Mouse (Mus musculus) naive thymus-derived CD4-positive, alpha-beta T cell, adult 2 months (primary cell): ENCODE data around the gene Zbtb20.

Experiments used
- DNase-seq: peaks from one replicate; pipeline ENCODE4 v3.0.0-alpha.2; 2011; ENCODE audit warnings: low read depth

The Zbtb20 gene

DNA sequence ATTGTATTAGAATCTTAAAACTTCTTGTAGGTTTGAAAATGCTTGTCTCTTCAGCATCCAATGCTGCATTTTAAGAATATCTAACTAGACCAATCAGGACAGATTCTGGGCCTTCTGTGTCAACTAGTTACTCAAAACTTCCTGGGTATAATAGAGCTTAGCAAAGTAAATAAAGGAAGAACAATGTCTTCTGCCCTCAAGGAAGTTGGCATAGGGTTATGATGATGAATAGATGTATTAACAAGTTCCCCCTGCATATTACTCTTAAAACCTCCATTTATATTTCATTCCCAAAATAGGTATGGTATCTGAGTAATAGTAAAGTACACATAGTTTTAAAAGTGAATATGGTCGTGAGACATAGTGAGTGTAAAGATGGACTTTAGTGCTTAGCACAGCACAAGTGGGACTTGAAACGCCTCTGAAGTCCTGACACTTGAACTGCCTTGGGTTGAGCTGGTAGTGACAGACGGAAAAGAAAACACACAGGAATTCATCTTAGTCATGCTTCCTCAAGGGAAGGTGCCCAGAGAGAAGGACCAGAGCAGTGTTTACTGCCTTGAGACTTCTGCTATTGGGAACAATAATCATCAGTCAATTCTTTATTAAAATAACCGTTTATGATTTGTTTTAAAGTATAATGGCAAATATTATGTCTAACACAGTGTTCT, 341.8 kb downstream of the Zbtb20 start:
- DNase-seq: no peak

DNA sequence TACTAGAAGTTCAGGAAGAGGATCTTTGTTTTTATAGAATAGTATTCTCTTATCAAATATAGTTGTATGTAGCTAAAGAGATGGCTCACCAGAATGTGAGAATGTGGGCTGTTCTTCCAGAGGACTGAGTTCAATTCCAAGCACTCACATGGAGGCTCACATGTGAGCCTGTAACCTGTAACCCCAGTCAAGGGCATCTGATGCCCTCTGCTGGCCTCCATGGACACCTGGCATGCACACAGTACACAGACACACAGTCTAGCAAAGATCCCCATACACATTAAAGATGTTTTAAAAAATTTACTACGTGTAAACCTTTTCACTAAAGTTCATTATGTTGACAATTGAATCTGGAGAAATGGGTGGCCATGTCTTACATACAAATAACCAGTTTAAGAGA, 343.7 kb downstream of the Zbtb20 start:
- DNase-seq: no peak

DNA sequence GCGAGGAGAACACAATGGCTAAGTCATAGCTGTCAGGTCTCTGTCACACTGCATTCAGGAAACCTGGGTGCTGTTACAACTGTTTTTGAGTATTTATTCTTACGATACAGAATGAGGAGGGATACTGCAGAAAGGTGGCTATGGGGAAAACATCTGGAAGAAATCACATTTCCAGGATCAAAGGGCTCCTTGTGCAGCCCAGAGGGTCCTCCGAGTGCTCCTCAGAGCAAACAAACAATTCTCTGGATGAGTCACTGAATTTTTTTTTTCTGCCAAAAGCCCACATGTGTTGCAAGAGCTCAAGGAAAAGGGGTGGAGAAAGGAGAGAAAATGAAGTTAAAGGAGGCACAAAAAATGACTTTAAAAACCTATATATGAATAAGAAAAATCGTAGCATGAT, 345.6 kb downstream of the Zbtb20 start:
- no peak for DNase-seq

DNA sequence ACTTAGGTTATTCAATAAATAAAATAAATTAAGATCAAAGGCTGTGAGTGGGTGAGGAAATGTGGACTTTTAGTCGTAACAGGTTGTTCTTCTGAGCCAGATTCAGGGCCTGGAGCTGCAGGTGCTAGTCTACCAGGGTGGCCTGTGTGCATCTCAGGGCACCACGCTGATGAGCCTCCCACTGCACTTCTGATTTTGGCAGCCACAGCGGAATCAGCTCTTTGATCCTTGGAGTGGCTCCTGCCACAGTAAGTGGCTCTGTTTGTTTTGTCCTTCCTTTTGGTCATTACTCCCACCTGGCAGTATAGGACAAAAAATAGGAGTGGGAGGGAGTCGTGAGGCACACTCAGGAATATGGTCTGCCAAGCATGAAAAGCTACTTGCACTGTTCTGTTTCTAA, 354.6 kb downstream of the Zbtb20 start:
- no peak for DNase-seq

DNA sequence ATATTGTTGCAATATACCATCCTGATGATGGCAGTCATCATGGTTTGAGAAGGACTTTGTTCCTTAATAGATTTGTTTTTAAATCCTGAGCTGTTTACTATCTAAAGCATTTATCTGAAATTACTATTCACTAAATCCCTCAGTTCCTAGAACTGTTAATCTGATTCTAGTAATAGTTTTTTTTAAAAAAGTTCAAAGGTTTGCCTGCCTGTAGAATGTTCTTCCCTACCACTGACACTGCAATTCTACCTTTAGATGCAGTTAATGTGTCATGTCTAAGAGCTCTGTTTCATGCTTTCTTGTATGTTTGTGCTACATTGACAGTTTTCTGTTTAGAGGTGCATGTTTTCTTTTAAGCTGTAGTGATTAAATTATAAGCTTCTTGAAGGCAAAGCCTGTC, 358.6 kb downstream of the Zbtb20 start:
- DNase-seq: no peak

DNA sequence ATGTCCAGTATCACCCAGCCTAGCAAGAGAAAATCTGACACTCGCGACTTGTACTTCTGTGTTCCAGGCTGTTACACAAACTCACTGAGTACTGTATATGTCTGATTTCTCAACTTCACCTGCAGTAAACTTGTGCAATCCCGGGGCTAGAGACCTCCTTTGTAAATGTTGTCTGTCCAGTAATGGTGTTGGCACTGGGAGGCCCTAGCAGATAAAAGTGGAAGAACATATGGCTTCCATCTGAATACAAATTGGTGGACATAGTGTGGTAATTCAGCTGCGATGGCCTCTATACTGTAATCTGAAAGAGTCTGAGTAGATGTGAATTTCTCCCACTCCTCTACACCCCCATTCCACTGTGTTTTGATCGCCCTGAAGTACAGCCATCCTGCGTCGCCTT, 359.6 kb downstream of the Zbtb20 start:
- DNase-seq: no peak

DNA sequence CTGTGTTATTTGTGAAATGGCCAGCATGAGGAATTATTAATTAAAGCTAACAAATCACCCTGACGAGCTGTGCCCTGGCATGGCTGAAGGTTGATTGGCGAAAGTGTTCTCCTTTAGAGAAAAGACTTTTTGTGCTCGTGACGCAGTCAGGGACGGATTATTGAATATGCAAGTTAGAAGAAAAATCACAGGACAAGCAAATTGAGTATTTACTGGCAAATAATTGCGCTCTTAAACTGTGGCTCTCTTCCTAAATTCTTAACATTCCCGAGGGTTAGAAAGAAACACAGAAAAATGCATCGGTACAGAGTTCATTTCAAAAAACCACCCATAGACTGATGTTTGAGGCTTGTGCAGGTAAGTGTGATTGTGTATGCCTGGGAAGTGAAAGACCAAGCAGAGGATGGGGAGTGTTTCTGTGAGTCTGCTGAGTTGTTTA, 360.1 kb downstream of the Zbtb20 start:
- no peak for DNase-seq

DNA sequence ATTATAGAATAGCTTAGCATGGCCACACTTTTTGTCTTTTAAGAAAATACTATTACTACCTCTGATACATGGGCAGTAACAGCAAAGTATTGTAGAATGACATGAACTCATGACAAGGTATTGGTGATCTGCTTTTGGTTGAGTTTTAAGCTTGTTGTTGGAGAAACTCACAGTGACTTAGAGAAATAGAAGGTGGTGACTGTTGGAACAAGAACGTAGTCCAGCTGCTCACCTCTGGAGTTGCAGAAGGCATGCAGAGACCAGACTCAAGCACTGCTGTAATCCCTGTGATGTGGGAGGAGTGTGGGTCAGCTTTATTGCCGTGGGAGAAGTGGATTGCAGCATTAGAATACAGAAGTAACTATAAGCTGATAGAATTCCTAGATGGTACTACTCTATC, 361.9 kb downstream of the Zbtb20 start:
- DNase-seq: no peak

DNA sequence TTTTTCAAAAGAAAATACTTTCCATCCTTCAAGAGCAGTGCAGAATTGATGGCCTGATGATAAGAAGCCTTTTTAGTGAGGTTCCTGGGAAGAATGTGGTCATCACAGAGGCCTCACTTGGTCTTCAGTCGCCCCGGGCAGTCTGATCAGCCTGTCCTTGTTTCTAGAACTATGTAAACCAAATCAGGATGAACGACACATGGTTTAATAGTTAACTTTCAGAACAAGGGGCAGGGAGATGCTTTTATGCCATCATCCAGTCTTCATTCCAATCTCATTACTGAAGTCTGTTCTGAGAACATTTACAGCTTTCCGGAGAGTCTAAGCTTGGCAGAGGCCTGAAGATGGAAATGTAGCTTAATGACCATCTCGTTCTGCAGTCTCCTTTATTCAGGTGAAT, 371.3 kb downstream of the Zbtb20 start:
- no peak for DNase-seq

DNA sequence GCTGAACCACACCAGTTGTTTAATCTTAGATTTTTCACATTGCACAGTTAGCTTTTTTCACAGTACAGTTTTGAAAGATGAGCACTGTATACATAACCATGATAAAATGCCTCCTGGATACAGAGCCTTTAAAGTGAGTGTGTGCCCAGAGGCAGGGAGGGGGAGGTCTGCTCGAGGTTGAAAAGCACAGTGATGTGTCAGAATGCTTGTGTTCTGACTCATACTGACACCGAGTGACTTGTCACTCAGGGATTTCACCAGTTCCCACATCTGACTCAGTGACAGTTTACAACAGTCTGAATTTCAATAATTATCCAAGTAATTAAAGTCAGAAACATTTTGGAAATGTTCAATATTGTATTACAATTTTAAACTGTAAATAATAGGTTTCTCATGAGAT, 377.4 kb downstream of the Zbtb20 start:
- DNase-seq: no peak

DNA sequence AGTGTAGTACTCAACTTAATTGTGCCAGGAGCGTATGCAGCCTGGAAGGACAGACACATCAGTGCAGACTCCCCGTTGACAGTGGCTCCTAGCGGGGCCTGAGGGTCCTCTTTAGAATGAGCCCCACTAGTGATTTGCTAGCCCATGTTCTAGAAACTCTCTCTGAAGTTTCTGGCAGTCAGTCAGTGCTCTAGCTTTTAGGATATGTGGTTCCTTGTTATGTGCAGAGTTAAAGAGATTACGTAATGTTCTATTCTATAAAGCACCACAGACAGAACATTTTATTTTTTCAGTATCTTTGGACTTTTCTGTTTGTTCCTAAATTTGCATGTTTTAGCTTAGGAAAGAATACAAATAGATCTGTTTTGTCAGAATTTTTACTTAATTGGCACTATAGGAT, 378.1 kb downstream of the Zbtb20 start:
- no peak for DNase-seq

DNA sequence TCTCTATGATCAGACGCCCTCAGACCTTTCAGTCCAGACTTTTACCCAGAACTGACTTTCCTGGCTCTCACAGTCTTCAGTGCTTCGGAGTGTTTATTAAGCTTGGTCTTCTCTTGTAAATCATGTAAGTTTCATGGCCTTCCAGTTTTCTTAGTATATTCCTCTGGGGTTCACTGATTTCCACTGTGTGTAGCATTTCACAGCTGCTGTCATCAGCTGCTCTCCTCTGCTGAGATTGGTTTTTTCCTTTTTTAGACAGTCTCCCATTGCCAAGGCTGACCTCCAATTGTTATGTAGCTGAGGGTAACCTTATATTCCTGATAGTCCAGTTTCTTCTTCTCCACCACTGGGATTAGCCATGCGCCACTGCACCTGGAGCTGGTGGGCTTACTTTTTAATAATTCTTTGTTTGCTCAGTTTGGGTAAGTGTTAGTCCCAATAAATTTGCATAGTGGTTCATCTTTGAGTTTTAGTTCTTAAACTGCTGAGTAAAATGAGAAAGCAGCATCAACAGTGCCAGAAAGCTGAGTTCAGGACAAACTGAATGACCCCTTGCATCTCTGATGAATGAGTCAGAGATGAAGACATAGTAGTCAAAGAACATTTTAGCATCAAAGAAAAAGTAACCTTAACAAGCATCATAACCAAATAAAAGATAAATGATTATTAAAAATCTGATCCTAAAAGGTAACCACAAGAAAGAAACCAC, 380.7 kb downstream of the Zbtb20 start:
- no peak for DNase-seq

DNA sequence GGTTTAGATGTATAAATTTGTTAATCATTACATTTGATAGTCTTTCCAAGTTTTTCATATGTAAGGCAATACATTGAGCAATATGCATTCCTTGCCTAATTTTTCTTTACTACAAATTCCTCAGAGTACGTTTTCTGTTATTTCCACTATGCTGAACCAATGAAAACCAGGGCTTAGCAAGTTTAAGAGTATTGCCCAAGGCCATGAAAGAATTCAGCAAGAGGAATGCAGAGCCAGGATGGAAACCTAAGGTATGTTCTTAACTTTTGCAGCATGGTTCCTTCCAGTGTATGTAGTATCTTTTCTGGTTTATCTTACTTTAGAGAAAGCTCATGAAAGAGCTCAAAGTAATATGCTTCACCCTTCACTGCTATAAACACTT, 381.2 kb downstream of the Zbtb20 start:
- DNase-seq: no peak

DNA sequence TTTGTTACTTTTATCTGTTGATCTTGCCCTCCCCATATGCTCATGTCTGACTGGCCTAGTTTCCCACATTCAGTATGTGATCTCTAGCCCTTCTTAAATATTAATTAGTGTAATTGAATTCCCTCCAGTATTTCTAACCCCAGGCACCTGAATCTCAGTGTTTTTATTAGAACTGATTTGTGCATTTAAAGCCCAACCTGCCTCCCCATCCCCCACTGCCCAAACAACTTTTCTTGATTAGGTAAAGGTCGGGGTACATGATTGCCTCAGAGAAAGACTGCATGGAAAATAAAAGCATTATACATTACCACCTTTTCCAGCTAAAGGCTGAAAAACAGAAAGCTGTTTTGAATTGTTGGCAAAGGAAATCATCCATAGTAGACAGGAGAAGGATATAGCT, 383.8 kb downstream of the Zbtb20 start:
- DNase-seq: no peak

DNA sequence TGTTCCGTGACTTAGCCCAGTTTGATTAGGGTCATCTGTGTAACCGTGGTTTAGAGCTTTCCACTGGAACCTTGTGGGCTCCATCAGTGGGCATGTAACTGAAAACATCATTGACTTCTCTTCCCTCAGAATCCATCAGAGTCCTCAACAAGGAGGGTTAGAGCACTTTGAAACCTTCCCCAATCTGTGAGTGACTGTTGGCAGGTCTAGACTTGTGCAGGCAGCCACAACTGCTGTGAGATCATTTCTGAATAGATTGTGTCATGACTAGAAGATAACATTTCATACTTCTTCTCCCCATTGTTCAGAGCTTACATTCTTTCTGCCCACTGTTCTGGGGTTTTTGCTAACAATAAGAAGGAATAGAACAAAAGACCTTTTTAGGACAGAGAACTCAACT, 385.2 kb downstream of the Zbtb20 start:
- no peak for DNase-seq

DNA sequence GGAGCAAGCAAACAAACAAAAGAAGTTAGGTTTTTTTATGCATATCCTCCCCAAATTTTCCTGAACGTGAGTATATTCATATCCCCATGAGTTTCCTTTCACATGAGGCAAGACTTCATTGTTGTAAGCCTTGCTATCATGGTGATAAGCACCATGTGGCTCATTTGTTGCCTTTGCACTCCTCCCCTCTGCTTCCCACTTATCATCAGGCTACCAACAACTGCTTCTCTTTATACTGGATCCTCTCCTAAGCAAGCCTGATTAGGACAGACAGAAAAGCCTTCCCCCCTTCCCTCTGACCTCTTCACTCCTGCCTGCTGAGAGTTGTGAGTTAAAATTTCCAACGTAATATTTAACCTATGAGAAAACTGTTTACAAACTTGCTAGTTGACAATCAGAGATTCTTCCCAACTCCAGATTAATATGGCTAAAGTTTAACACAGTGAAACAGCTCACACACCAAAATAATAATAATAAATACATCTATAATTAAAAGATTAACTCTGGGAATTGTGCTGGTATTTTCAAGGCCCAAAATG, 398.4 kb downstream of the Zbtb20 start:
- no peak for DNase-seq

DNA sequence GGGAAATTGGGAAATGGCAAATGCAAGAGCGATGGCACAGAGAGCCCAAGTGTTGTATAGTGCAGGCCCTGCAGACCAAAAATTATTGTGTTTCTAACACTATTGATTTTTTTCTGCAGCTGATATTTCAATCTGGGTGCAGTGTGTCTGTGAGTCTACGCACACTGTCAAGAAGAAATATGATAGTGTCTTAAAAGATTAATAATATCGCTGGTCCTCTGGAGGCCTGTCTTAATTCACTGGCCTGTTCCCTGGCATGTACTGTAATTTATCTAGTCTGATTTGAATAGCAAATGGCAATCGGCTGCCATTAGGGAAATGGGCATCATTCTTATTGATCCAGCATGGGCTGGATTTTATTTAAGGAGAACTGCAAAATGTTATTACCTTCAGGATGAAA, 401.1 kb downstream of the Zbtb20 start:
- no peak for DNase-seq

DNA sequence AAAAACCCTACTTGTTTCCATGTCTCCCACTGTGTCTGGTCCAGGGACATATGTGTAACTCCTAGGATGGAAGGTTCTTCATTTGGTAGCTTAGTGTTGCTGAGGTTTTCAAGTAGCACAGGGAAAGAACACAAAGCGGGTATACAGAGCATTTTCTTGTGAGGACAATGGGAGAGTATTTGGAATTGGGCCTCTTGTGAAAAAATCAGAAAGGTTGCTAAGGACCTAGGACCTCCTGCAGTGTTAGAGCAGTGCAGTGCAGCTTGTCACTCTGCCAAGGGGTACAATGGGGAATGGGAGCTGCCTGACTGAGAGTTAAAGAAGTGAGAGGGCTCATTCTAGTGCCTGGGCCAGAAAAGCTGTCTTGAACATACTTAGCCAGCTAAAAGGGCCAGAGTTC, 410.6 kb downstream of the Zbtb20 start:
- DNase-seq: no peak

DNA sequence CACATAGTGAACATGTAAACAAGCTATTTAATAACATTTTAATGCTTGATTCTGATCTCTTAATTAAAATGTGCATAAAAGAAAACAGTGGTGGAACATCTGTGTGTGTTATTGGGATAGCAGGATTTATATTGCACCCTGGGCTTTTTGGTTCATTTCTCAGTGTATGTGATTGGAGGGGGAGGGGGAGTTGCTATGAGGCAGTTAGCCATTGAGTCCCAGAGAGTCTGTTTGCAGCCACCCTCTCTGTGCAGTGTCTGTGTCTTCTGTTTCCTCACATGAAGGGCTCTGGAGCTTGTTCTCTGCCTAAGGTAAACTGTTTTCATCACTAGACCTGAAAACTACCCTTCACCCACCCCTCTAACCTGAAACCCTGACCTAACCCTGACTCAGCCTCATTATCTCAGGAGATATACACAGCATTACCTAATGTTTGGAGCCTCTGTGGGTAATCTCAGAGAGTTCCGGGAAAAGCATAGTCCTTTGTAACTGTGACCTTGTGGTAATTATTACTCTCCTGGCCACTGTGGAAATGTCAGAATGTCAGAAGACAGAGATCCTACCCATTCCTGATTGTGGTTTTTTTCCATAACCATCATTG, 411.2 kb downstream of the Zbtb20 start:
- no peak for DNase-seq

DNA sequence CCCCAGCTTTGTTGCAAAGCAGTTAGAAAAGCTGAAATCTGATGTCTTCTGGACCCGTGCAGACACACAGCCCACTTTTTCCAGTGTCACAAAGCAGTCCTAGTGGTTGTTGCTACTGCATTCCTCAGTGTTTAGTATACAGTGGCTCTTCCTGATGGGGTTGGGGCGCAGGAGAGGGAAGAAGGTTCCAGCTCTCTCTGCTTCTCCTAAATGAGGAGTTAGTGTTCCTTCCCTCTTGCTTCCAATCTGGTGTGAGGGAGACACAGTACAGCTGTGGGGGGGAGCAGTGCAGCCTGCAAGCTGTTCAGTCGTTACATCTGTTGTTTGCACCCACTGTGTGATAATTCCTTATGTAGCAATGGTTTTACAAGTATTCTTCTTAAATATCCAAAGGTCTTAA, 415.7 kb downstream of the Zbtb20 start:
- DNase-seq: no peak

DNA sequence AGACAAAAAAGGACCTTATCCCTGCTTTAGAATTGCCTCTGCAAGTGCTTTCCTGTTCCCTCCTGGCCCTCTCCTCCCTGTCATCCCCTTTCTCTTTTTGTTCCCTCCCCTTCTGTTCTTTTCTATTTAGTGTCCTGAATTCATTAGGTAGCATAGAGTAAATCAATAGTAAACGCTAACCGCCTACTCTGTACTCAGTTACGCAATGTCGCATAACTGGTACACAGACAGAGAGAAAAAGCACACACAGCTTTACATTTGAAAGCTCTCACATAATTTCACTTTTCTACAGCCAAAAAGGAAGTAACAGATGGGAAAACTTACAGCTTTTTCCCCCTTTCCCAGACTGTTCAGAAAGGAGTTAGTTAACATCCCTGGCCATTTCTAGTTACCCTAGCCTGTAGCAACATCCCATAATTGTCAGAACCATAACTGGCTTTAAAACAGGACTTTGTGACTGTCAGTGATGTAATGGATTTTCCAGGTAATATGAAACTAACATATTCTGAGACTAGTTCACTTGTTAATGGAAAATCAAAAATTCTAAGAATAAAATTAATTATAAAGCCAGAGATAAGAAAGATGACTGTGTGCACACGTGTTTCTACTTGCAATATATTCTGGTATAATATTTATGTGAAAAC, 422.4 kb downstream of the Zbtb20 start:
- DNase-seq: no peak

DNA sequence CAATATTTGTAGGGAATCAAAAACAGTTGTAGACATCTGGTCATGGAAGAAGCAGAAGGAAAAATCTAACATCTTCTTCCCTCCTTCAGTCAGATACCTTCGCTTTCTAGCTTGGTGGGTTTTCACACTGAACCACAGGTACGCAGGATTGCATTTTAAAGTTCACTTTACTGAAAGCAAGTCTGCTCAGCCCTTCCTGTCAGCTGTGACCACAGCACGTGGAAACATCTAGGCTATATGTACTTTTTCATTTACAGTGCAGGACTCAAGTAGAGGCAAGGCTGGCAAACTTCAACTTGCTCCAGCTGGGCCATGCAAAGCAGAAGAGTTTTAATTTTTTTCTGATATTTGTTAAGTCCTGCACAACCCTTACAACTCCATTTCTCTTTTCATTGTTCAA, 424.7 kb downstream of the Zbtb20 start:
- DNase-seq: no peak

DNA sequence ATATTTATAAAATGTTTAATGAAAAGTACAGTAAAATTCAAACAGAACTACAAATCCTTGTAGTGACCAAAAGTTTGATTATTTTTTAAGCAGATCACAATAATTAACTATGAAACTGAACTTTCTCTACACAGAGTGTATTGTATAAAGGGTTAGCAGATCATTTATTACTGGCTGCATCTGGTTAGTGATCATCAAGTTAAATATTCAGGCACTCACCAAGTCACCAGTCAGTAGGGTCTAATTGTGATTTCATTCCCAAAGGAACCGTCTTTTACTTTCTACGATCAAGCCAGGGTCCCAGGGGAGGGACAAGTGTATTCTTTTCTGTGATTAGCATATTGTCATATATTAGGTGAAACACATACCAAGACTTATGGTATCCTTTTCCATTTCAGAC, 426.5 kb downstream of the Zbtb20 start:
- DNase-seq: no peak
